Mouse (Mus musculus): ENCODE results near the gene Gm17359. TPM values are rescaled to one million over a fixed set of nuclear protein-coding genes. Genes with fewer than 3 reads are reported as not detected.

Gm17359 gene
- polyA plus RNA-seq, 1 experiment from 2014 or later: not detected

- no peak overlapping the region for H3K27ac ChIP-seq (ENCODE audit: low read depth, low read length)
- no peak overlapping the region for H3K4me3 ChIP-seq (ENCODE audit: low read length)
- no peak overlapping the region for H3K4me2 ChIP-seq (replicated peaks; ENCODE audit: low read depth, low read length)
- H3K9me3 ChIP-seq (ENCODE audit: control insufficient read depth, low read length): no peaks in the 10 kb centered on the region
- H3K4me1 ChIP-seq (ENCODE audit: control insufficient read depth, insufficient read depth, low read length): no peaks in the 10 kb centered on the region
- WGBS: 97% methylated on average over 5 of the region's 5 CpGs
- ATAC-seq (ENCODE audit: low FRiP score, low TSS enrichment): no peak
- H3K36me3 ChIP-seq (ENCODE audit: control insufficient read depth, insufficient read depth, low read length): peaks cover 7% of the 10 kb centered on the region; the same call in 1 of the 2 replicates
- H3K27me3 ChIP-seq (ENCODE audit: control insufficient read depth, insufficient read depth, low read length): no peaks in the 10 kb centered on the region
- no peak overlapping the region for H3K9ac ChIP-seq (ENCODE audit: low read depth, low read length)
Observed at GRCm38 (mm10) chr3:79469440-79469839, 133.0 kb downstream of the Gm17359 start.

- no peaks in the 10 kb centered on the region for H3K4me1 ChIP-seq (ENCODE audit: control insufficient read depth, insufficient read depth, low read length)
- H3K4me2 ChIP-seq (replicated peaks; ENCODE audit: low read depth, low read length): no peak overlapping the region
- 95% methylated on average over 5 of the region's 5 CpGs for WGBS
- ATAC-seq (ENCODE audit: low FRiP score, low TSS enrichment): no peak
- H3K9me3 ChIP-seq (ENCODE audit: control insufficient read depth, low read length): no peaks in the 10 kb centered on the region
- H3K27me3 ChIP-seq (ENCODE audit: control insufficient read depth, insufficient read depth, low read length): no peaks in the 10 kb centered on the region
- H3K36me3 ChIP-seq (ENCODE audit: control insufficient read depth, insufficient read depth, low read length): peaks cover 5% of the 10 kb centered on the region; the same call in 1 of the 2 replicates
- no peak overlapping the region for H3K4me3 ChIP-seq (ENCODE audit: low read length)
- no peak overlapping the region for H3K9ac ChIP-seq (ENCODE audit: low read depth, low read length)
- H3K27ac ChIP-seq (ENCODE audit: low read depth, low read length): no peak overlapping the region
Observed at GRCm38 (mm10) chr3:79472362-79472761, 135.9 kb downstream of the Gm17359 start.

DNA sequence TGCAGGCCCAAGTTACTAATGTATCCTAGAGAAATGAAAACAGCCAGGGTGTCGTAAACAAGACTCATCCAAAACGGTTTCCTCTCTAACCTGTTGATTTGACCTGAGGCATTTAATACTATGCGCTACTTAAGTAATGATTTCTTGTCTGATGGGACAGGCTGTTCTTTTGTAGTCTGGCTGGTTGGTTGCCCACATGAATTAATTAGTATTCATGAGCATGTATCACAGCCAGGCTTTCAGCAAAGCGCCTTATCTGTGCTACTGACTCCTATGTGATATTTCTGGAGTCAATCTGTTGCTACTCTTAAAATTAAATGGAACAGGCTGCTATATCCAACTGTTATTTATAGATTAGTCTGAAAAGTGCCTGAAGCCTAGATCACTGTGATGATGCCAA, 138.4 kb downstream of the Gm17359 start:
- no peak for ATAC-seq (ENCODE audit: low FRiP score, low TSS enrichment)
- Histone ChIP-seq H3K4me3 (ENCODE audit: low read length) (no peak overlapping the region), H3K27ac (ENCODE audit: low read depth, low read length) (no peak overlapping the region), H3K9me3 (ENCODE audit: control insufficient read depth, low read length) (no peaks in the 10 kb centered on the region), H3K9ac (ENCODE audit: low read depth, low read length) (no peak overlapping the region), H3K27me3 (ENCODE audit: control insufficient read depth, insufficient read depth, low read length) (no peaks in the 10 kb centered on the region), H3K36me3 (ENCODE audit: control insufficient read depth, insufficient read depth, low read length) (peaks cover 2% of the 10 kb centered on the region; the same call in 1 of the 2 replicates), H3K4me2 (replicated peaks; ENCODE audit: low read depth, low read length) (no peak overlapping the region), H3K4me1 (ENCODE audit: control insufficient read depth, insufficient read depth, low read length) (no peaks in the 10 kb centered on the region)
- 65% methylated on average over 4 of the region's 4 CpGs for WGBS

DNA sequence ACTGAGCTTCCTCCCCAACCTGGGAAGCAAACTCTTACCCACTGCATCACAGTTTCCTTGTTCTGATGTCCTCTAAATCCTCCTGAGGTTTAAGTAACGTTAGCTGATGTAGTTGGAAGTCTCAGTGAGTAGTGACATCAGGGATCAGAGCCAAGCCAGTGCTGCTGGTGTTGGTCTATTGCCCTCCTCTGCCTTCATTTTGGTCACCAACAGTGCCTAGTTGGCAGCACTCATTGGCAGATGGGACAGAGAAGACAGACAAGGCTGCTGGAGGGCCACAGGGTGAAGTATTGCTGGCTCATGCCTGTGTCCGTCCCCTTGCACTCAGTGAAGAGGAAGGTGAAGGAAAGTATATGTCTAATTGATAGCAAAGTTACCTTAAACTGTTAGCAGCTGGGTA, 139.5 kb downstream of the Gm17359 start:
- H3K27me3 ChIP-seq (ENCODE audit: control insufficient read depth, insufficient read depth, low read length): no peaks in the 10 kb centered on the region
- H3K9ac ChIP-seq (ENCODE audit: low read depth, low read length): no peak overlapping the region
- H3K27ac ChIP-seq (ENCODE audit: low read depth, low read length): no peak overlapping the region
- 85% methylated on average over 2 of the region's 2 CpGs for WGBS
- no peaks in the 10 kb centered on the region for H3K4me1 ChIP-seq (ENCODE audit: control insufficient read depth, insufficient read depth, low read length)
- peaks cover 12% of the 10 kb centered on the region for H3K36me3 ChIP-seq (ENCODE audit: control insufficient read depth, insufficient read depth, low read length)
- no peak overlapping the region for H3K4me3 ChIP-seq (ENCODE audit: low read length)
- H3K9me3 ChIP-seq (ENCODE audit: control insufficient read depth, low read length): no peaks in the 10 kb centered on the region
- no peak for ATAC-seq (ENCODE audit: low FRiP score, low TSS enrichment)
- H3K4me2 ChIP-seq (replicated peaks; ENCODE audit: low read depth, low read length): no peak overlapping the region

GRCm38 (mm10) chr3:79478400-79478799, 141.9 kb downstream of the Gm17359 start:
- H3K27ac ChIP-seq (ENCODE audit: low read depth, low read length): no peak overlapping the region
- H3K27me3 ChIP-seq (ENCODE audit: control insufficient read depth, insufficient read depth, low read length): no peaks in the 10 kb centered on the region
- no peak overlapping the region for H3K9ac ChIP-seq (ENCODE audit: low read depth, low read length)
- H3K4me2 ChIP-seq (replicated peaks; ENCODE audit: low read depth, low read length): no peak overlapping the region
- no peaks in the 10 kb centered on the region for H3K4me1 ChIP-seq (ENCODE audit: control insufficient read depth, insufficient read depth, low read length)
- no peaks in the 10 kb centered on the region for H3K9me3 ChIP-seq (ENCODE audit: control insufficient read depth, low read length)
- no peak overlapping the region for H3K4me3 ChIP-seq (ENCODE audit: low read length)
- ATAC-seq (ENCODE audit: low FRiP score, low TSS enrichment): no peak
- peaks cover 23% of the 10 kb centered on the region for H3K36me3 ChIP-seq (ENCODE audit: control insufficient read depth, insufficient read depth, low read length)
- 86% methylated on average over 8 of the region's 8 CpGs for WGBS

DNA sequence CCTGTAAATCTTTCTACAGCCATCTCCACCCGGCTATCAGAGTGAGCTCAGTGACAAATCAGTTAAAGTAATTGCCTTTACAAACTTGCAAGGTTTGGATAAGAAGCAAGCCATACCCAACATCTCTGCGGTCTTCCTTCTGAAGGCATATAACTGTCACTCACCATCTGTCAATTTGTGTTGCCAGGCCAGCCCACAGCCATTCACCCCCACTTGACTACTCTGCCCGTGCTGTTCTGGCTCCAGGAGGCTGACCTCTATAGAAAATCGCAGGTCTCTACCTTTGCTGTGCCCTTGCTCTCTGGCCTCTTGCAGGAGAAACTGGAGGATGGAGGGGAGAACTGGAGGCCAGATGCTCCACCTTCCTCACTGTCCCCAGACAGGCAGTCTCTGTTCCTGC, 142.4 kb downstream of the Gm17359 start:
- no peak overlapping the region for H3K4me2 ChIP-seq (replicated peaks; ENCODE audit: low read depth, low read length)
- no peak for ATAC-seq (ENCODE audit: low FRiP score, low TSS enrichment)
- H3K4me3 ChIP-seq (ENCODE audit: low read length): no peak overlapping the region
- 71% methylated on average over 4 of the region's 4 CpGs for WGBS
- H3K4me1 ChIP-seq (ENCODE audit: control insufficient read depth, insufficient read depth, low read length): no peaks in the 10 kb centered on the region
- H3K9me3 ChIP-seq (ENCODE audit: control insufficient read depth, low read length): no peaks in the 10 kb centered on the region
- no peaks in the 10 kb centered on the region for H3K27me3 ChIP-seq (ENCODE audit: control insufficient read depth, insufficient read depth, low read length)
- peaks cover 23% of the 10 kb centered on the region for H3K36me3 ChIP-seq (ENCODE audit: control insufficient read depth, insufficient read depth, low read length)
- H3K27ac ChIP-seq (ENCODE audit: low read depth, low read length): no peak overlapping the region
- H3K9ac ChIP-seq (ENCODE audit: low read depth, low read length): no peak overlapping the region

DNA sequence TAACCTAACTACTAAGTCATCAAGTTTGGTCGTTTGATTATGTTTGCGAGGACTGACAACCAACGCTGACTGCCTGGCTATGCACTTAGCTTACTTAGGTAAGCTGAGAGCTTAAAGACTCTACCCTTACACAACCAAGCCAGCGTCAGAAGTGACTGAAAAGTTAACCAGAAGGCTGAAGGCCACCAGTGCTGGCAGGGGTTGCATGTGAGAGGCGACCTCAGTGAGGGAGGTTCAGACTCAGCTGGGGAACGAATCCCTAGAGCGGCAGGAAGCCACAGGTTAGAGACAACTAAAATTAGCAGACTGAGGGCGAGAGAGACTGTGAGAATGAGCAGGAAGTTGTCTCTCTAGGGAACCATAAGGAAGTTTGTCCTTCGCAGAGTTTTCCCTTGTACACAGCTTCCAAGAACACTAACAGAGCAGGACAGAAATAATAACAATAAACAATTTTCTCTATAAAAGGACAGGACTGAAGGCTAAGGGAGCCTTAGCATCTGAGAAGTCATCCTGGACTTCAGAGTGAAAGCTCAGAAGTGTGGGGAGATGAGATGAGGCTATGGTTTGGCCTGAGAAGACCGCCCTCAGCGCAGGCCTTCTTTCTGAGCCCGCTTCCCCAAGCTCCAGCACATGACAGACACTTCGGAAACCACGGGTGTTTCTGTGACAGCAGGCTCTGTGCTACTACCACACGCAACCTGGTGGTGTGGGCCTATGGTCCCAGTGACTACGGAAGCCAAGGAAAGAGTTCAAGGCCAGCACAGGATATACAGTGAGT, 148.0 kb downstream of the Gm17359 start:
- 77% methylated on average over 16 of the region's 16 CpGs for WGBS
- H3K36me3 ChIP-seq (ENCODE audit: control insufficient read depth, insufficient read depth, low read length): peaks cover 23% of the 10 kb centered on the region

GRCm38 (mm10) chr3:79488025-79488424, 151.6 kb downstream of the Gm17359 start:
- H3K9ac ChIP-seq (ENCODE audit: low read depth, low read length): no peak overlapping the region
- no peak overlapping the region for H3K4me2 ChIP-seq (replicated peaks; ENCODE audit: low read depth, low read length)
- no peaks in the 10 kb centered on the region for H3K27me3 ChIP-seq (ENCODE audit: control insufficient read depth, insufficient read depth, low read length)
- H3K9me3 ChIP-seq (ENCODE audit: control insufficient read depth, low read length): no peaks in the 10 kb centered on the region
- peaks cover 8% of the 10 kb centered on the region; the same call in 1 of the 2 replicates for H3K36me3 ChIP-seq (ENCODE audit: control insufficient read depth, insufficient read depth, low read length)
- no peaks in the 10 kb centered on the region for H3K4me1 ChIP-seq (ENCODE audit: control insufficient read depth, insufficient read depth, low read length)
- WGBS: 82% methylated on average over 7 of the region's 7 CpGs
- H3K4me3 ChIP-seq (ENCODE audit: low read length): no peak overlapping the region
- ATAC-seq (ENCODE audit: low FRiP score, low TSS enrichment): no peak
- no peak overlapping the region for H3K27ac ChIP-seq (ENCODE audit: low read depth, low read length)

More for the DNA sequence above, 148.0 kb downstream of the Gm17359 start:
- H3K27ac ChIP-seq (ENCODE audit: low read depth, low read length): no peak overlapping the region
- no peaks in the 10 kb centered on the region for H3K27me3 ChIP-seq (ENCODE audit: control insufficient read depth, insufficient read depth, low read length)
- H3K9ac ChIP-seq (ENCODE audit: low read depth, low read length): no peak overlapping the region
- H3K4me3 ChIP-seq (ENCODE audit: low read length): no peak overlapping the region
- no peaks in the 10 kb centered on the region for H3K4me1 ChIP-seq (ENCODE audit: control insufficient read depth, insufficient read depth, low read length)
- no peaks in the 10 kb centered on the region for H3K9me3 ChIP-seq (ENCODE audit: control insufficient read depth, low read length)
- H3K4me2 ChIP-seq (replicated peaks; ENCODE audit: low read depth, low read length): no peak overlapping the region
- ATAC-seq (ENCODE audit: low FRiP score, low TSS enrichment): no peak

GRCm38 (mm10) chr3:79490102-79490501, 153.6 kb downstream of the Gm17359 start:
- no peaks in the 10 kb centered on the region for H3K27me3 ChIP-seq (ENCODE audit: control insufficient read depth, insufficient read depth, low read length)
- WGBS: 89% methylated on average over 5 of the region's 5 CpGs
- no peak overlapping the region for H3K27ac ChIP-seq (ENCODE audit: low read depth, low read length)
- no peaks in the 10 kb centered on the region for H3K9me3 ChIP-seq (ENCODE audit: control insufficient read depth, low read length)
- H3K9ac ChIP-seq (ENCODE audit: low read depth, low read length): no peak overlapping the region
- H3K36me3 ChIP-seq (ENCODE audit: control insufficient read depth, insufficient read depth, low read length): peaks cover 11% of the 10 kb centered on the region; the same call in 1 of the 2 replicates
- no peak for ATAC-seq (ENCODE audit: low FRiP score, low TSS enrichment)
- no peak overlapping the region for H3K4me3 ChIP-seq (ENCODE audit: low read length)
- H3K4me2 ChIP-seq (replicated peaks; ENCODE audit: low read depth, low read length): no peak overlapping the region
- no peaks in the 10 kb centered on the region for H3K4me1 ChIP-seq (ENCODE audit: control insufficient read depth, insufficient read depth, low read length)

Data from kidney, embryonic 14.5 days (tissue).